Mouse (Mus musculus): ENCODE results near the gene Pex5l.

Pex5l gene

GRCm38 (mm10) chr3:32924168-32924567 is 218.9 kb downstream of the Pex5l start:
- DNase-seq = no peak

- peak; percentile 2 for DNase-seq
Measured at GRCm38 (mm10) chr3:32910071-32910551, 232.9 kb downstream of the Pex5l start.

- DNase-seq = no peak
Measured at GRCm38 (mm10) chr3:32908400-32908799, 234.6 kb downstream of the Pex5l start.

GRCm38 (mm10) chr3:32905850-32906779 is 236.9 kb downstream of the Pex5l start:
- DNase-seq = peak; percentile 21

GRCm38 (mm10) chr3:32904599-32904998 is 238.4 kb downstream of the Pex5l start:
- DNase-seq = no peak

- no peak for DNase-seq
Measured at GRCm38 (mm10) chr3:32903462-32903861, 239.6 kb downstream of the Pex5l start.

All from kidney, adult 9 months (tissue).